Mouse (Mus musculus) ES-Bruce4 (cell line): ENCODE results near the gene Cdk10.

Source experiments
- CTCF ChIP-seq: IDR thresholded peaks from one replicate; pipeline ENCODE4 v1.8.1; 2011; ENCODE audit warnings: low read depth, low read length
- EP300 ChIP-seq: IDR thresholded peaks from 2 replicates; pipeline ENCODE4 v1.6.1; 2011; ENCODE audit warnings: low read depth, low read length; ENCODE audit not compliant: insufficient read depth
- POLR2A ChIP-seq: IDR thresholded peaks from one replicate; pipeline ENCODE4 v1.8.1; 2011; ENCODE audit warnings: low read length; ENCODE audit not compliant: insufficient read depth

DNA sequence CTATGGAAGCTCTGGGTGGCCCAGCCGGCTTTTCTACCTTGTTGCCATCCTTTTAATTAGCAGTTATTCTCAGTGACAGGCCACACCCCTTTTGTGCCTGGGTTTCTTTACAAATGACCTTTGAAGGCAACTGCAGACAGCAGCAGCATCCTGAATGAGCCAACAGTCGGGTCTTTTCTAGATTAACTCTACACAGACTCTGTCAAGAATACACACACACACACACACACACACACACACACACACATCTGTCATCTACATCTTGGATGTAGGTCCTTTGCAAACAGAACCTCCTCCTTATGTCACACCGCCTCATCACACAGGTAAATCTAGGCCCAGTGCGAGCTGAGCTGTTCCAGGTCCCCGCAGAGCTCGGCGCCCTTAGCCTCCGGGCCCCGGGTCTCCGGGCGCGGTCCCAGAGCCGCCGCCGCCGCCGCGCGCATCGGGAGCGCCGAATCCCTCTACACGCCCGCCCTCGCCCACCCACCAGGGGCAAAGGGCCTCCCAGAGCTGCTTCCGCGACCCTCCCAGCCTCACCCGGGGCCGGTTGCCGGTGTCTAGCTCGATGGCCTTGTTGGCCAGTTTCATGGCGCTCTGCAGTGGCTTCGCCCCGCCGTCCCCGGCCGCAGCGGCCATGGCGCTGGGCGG lies 28.9 kb downstream of the Cdk10 start:
- no peak for TF ChIP-seq CTCF
- TF ChIP-seq POLR2A = no peak
- TF ChIP-seq EP300 = no peak
